Mouse (Mus musculus) CH12.LX (cell line): Measurements from ENCODE around the gene Olfr618. TPM values are rescaled to one million over a fixed set of nuclear protein-coding genes. Genes with fewer than 3 reads are reported as not detected.

ENCODE experiments used
- DNase-seq: peaks from one replicate; pipeline ENCODE4 v3.0.0-alpha.2; 2013; ENCODE audit errors: extremely low read depth
- H3K27ac ChIP-seq: 2 replicates; pipeline ENCODE4 v1.5.1; 2012; ENCODE audit warnings: low read depth, mild to moderate bottlenecking, control low read depth, moderate library complexity; ENCODE audit not compliant: insufficient read depth
- H3K27me3 ChIP-seq: replicated peaks from 2 replicates; pipeline ENCODE3; 2012; ENCODE audit warnings: inconsistent platforms
- H3K36me3 ChIP-seq, 2 experiments: replicated peaks in 1 of 2; 2 replicates each; pipeline versions ENCODE3 to v1.6.1; 2012; ENCODE audit warnings: inconsistent platforms in 1 of 2, low read length in 1 of 2, mild to moderate bottlenecking in 1 of 2, mixed read lengths in 1 of 2, moderate library complexity in 1 of 2; ENCODE audit not compliant: control insufficient read depth in 1 of 2, insufficient read depth in 1 of 2
- H3K4me1 ChIP-seq, 2 experiments: 2 replicates each; pipeline ENCODE4 v1.6.1; 2012; ENCODE audit warnings: inconsistent platforms in 1 of 2, moderate library complexity in 1 of 2; ENCODE audit not compliant: insufficient read depth in 2 of 2, control insufficient read depth in 1 of 2
- H3K4me2 ChIP-seq: 2 replicates; pipeline ENCODE4 v1.6.1; 2012; ENCODE audit warnings: low read depth, mild to moderate bottlenecking, control low read depth; ENCODE audit not compliant: poor library complexity, insufficient read depth, severe bottlenecking
- H3K4me3 ChIP-seq, 3 experiments: fragments of 150-350 bp in 1 of 3; sonication (generic) in 1 of 3; replicated peaks in 1 of 3; 2 replicates each; pipeline versions ENCODE3 to v1.5.1; 2011 to 2012; ENCODE audit warnings: low read depth in 2 of 3, low read length in 2 of 3, mild to moderate bottlenecking in 2 of 3, moderate library complexity in 2 of 3, control low read depth in 1 of 3, improper control_type of control experiment in 1 of 3, inconsistent platforms in 1 of 3, mixed read lengths in 1 of 3; ENCODE audit not compliant: poor library complexity in 1 of 3
- H3K79me2 ChIP-seq: replicated peaks from 2 replicates; pipeline ENCODE4 v1.6.1; 2012; ENCODE audit warnings: mild to moderate bottlenecking, moderate library complexity; ENCODE audit not compliant: control insufficient read depth, poor library complexity, insufficient read depth, severe bottlenecking; ENCODE audit errors: extremely low read depth
- H3K9ac ChIP-seq: 2 replicates; pipeline ENCODE4 v1.6.1; 2012; ENCODE audit warnings: low read depth, mild to moderate bottlenecking, control low read depth, moderate library complexity; ENCODE audit not compliant: insufficient read depth
- H3K9me3 ChIP-seq: replicated peaks from 2 replicates; pipeline ENCODE3; 2012; ENCODE audit warnings: low read length, inconsistent platforms, mixed read lengths
- BHLHE40 ChIP-seq: IDR thresholded peaks from 2 replicates; pipeline ENCODE4 v1.6.1; 2011; ENCODE audit warnings: mild to moderate bottlenecking, low read depth, low read length, improper control_type of control experiment
- CHD2 ChIP-seq: IDR thresholded peaks from 2 replicates; pipeline ENCODE4 v1.6.1; 2011; ENCODE audit warnings: low read length, improper control_type of control experiment
- CTCF ChIP-seq, 2 experiments: IDR thresholded peaks in 1 of 2; conservative IDR thresholded peaks in 1 of 2; 2 replicates each; pipeline ENCODE4 v1.5.1; 2011 to 2012; ENCODE audit warnings: low read depth in 2 of 2, low read length in 2 of 2, improper control_type of control experiment in 1 of 2, inconsistent platforms in 1 of 2, mild to moderate bottlenecking in 1 of 2, moderate library complexity in 1 of 2
- ELF1 ChIP-seq: IDR thresholded peaks from 2 replicates; pipeline ENCODE4 v1.6.1; 2014; ENCODE audit warnings: low read depth, mild to moderate bottlenecking, inconsistent platforms, low read length, improper control_type of control experiment
- ETS1 ChIP-seq: conservative IDR thresholded peaks from 2 replicates; pipeline ENCODE4 v1.6.1; 2012; ENCODE audit warnings: low read depth, mild to moderate bottlenecking, inconsistent platforms, low read length, improper control_type of control experiment, moderate library complexity
- GABPA ChIP-seq: IDR thresholded peaks from 2 replicates; pipeline ENCODE4 v1.6.1; 2012; ENCODE audit warnings: low read depth, low read length, improper control_type of control experiment, inconsistent platforms; ENCODE audit not compliant: insufficient replicate concordance
- HCFC1 ChIP-seq: IDR thresholded peaks from 2 replicates; pipeline ENCODE4 v1.6.1; 2012; ENCODE audit warnings: low read depth, mild to moderate bottlenecking, inconsistent platforms, low read length, improper control_type of control experiment
- JUN ChIP-seq: IDR thresholded peaks from 2 replicates; pipeline ENCODE4 v1.6.1; 2011; ENCODE audit warnings: low read depth, mild to moderate bottlenecking, low read length, improper control_type of control experiment, moderate library complexity; ENCODE audit not compliant: insufficient read depth
- JUND ChIP-seq: conservative IDR thresholded peaks from 2 replicates; pipeline ENCODE4 v1.6.1; 2011; ENCODE audit warnings: low read depth, low read length, improper control_type of control experiment
- KAT2A ChIP-seq: IDR thresholded peaks from 2 replicates; pipeline ENCODE4 v1.6.1; 2012; ENCODE audit warnings: low read length, improper control_type of control experiment, inconsistent platforms; ENCODE audit not compliant: insufficient replicate concordance
- MAFK ChIP-seq: IDR thresholded peaks from 2 replicates; pipeline ENCODE4 v1.6.1; 2011; ENCODE audit warnings: low read length, improper control_type of control experiment; ENCODE audit not compliant: insufficient replicate concordance
- MAX ChIP-seq: IDR thresholded peaks from 2 replicates; pipeline ENCODE4 v1.6.1; 2011; ENCODE audit warnings: low read length, improper control_type of control experiment
- MEF2A ChIP-seq: IDR thresholded peaks from 2 replicates; pipeline ENCODE4 v1.6.1; 2014; ENCODE audit warnings: low read depth, mild to moderate bottlenecking, inconsistent platforms, low read length, improper control_type of control experiment, borderline replicate concordance
- MYC ChIP-seq: IDR thresholded peaks from 2 replicates; pipeline ENCODE4 v1.6.1; 2011; ENCODE audit warnings: low read depth, mild to moderate bottlenecking, improper control_type of control experiment, low read length
- NELFE ChIP-seq: IDR thresholded peaks from 2 replicates; pipeline ENCODE4 v1.6.1; 2011; ENCODE audit warnings: low read depth, low read length, improper control_type of control experiment
- NRF1 ChIP-seq: IDR thresholded peaks from 2 replicates; pipeline ENCODE4 v1.6.1; 2014; ENCODE audit warnings: low read depth, mild to moderate bottlenecking, inconsistent platforms, low read length, improper control_type of control experiment, moderate library complexity
- POLR2A ChIP-seq: IDR thresholded peaks from 2 replicates; pipeline ENCODE4 v1.6.1; 2011; ENCODE audit warnings: low read depth, mild to moderate bottlenecking, improper control_type of control experiment, low read length
- POLR2AphosphoS2 ChIP-seq: IDR thresholded peaks from 2 replicates; pipeline ENCODE4 v1.6.1; 2011; ENCODE audit warnings: low read depth, low read length, improper control_type of control experiment
- RAD21 ChIP-seq: IDR thresholded peaks from 2 replicates; pipeline ENCODE4 v1.6.1; 2011; ENCODE audit warnings: low read depth, mild to moderate bottlenecking, low read length, improper control_type of control experiment, moderate library complexity
- SIN3A ChIP-seq: IDR thresholded peaks from 2 replicates; pipeline ENCODE4 v1.6.1; 2012; ENCODE audit warnings: low read length, improper control_type of control experiment, inconsistent platforms
- SMC3 ChIP-seq: IDR thresholded peaks from 2 replicates; pipeline ENCODE4 v1.6.1; 2011; ENCODE audit warnings: low read depth, low read length, improper control_type of control experiment
- TCF12 ChIP-seq: IDR thresholded peaks from 2 replicates; pipeline ENCODE4 v1.6.1; 2014; ENCODE audit warnings: low read depth, mild to moderate bottlenecking, inconsistent platforms, low read length, improper control_type of control experiment
- USF2 ChIP-seq: conservative IDR thresholded peaks from 2 replicates; pipeline ENCODE4 v1.6.1; 2011; ENCODE audit warnings: low read depth, low read length, improper control_type of control experiment
- ZC3H11A ChIP-seq: IDR thresholded peaks from 2 replicates; pipeline ENCODE4 v1.6.1; 2012; ENCODE audit warnings: low read depth, mild to moderate bottlenecking, inconsistent platforms, low read length, improper control_type of control experiment
- ZKSCAN1 ChIP-seq: IDR thresholded peaks from 2 replicates; pipeline ENCODE4 v1.6.1; 2012; ENCODE audit warnings: low read depth, inconsistent platforms, low read length, improper control_type of control experiment, borderline replicate concordance
- ZNF384 ChIP-seq: IDR thresholded peaks from 2 replicates; pipeline ENCODE4 v1.6.1; 2012; ENCODE audit warnings: low read depth, low read length, improper control_type of control experiment, inconsistent platforms
- dilution Hi-C: fragments of 300-500 bp; cut with MboI; formaldehyde crosslinking; loops from 2 replicates; pipeline ENCODE4 v1.14.3; 2020; ENCODE audit warnings: low sequenced_read_pairs; ENCODE audit not compliant: extremely low pct_unique_long_range_greater_than_20kb, extremely low pct_ligation_motif_present
- in situ Hi-C: fragments of 300-500 bp; cut with MboI; formaldehyde crosslinking; loops from 3 replicates; pipeline ENCODE4 v1.14.3; 2019; ENCODE audit warnings: low sequenced_read_pairs, low pct_ligation_motif_present, low pct_unique_long_range_greater_than_20kb, mixed read lengths
- polyA plus RNA-seq: library from polyadenylated mRNA; unstranded; fragments of >175 nt; gene quantifications from 2 replicates; pipeline ENCODE4 v1.2.1, GENCODE M21; 2012; ENCODE audit warnings: low read depth; ENCODE audit not compliant: insufficient read length
- total RNA-seq, 2 experiments: library from RNA; depleted of rRNA; stranded (reverse); fragments of 300-350 nt in 1 of 2; fragments of >200 nt in 1 of 2; gene quantifications; 2 replicates each; pipeline ENCODE4 v1.2.3; 2012 to 2014

Gene Olfr618
- total and polyA plus RNA-seq, 3 experiments: not detected

- in situ Hi-C loops (no loop called here), dilution Hi-C loops (no loop called here)
- Histone ChIP-seq H3K4me1 (no peaks in the 10 kb centered on the region), H3K36me3 (no peaks in the 10 kb centered on the region), H3K27me3 (no peaks in the 10 kb centered on the region), H3K79me2 (no peaks in the 10 kb centered on the region), H3K9ac (no peak within 1 kb of the TSS), H3K27ac (no peak within 1 kb of the TSS), H3K9me3 (no peaks in the 10 kb centered on the region), H3K4me3 (no peak within 1 kb of the TSS), H3K4me2 (no peak within 1 kb of the TSS)
- no peak for DNase-seq
- TF ChIP-seq HCFC1 (no peak), TCF12 (no peak), SMC3 (no peak), CTCF (conservative IDR thresholded peaks at IDR 0.05 in 1 of 2, IDR thresholded peaks at IDR 0.05 in 1 of 2; ENCODE audit: low read depth in 2 of 2, low read length in 2 of 2) (no peak), POLR2AphosphoS2 (no peak), JUN (no peak), ETS1 (no peak), GABPA (no peak), MYC (no peak), POLR2A (no peak), MAX (no peak), NRF1 (no peak), ELF1 (no peak), NELFE (no peak), RAD21 (no peak), ZC3H11A (no peak), MEF2A (no peak), USF2 (no peak), ZKSCAN1 (no peak), KAT2A (no peak)
Observed at GRCm38 (mm10) chr7:103600275-103600674, 10.4 kb downstream of the Olfr618 start, which contains the start of gene Olfr619. TSS of gene Olfr619 (plus strand) at chr7:103600575.

- Histone ChIP-seq H3K4me1 (no peaks in the 10 kb centered on the region), H3K9ac (no peak overlapping the region)
- TF ChIP-seq SIN3A (no peak), ZNF384 (no peak), MAX (no peak), GABPA (no peak), BHLHE40 (no peak), JUND (no peak), SMC3 (no peak), MAFK (no peak), ZKSCAN1 (no peak), MEF2A (no peak), ELF1 (no peak), MYC (no peak), CHD2 (no peak), NELFE (no peak), KAT2A (no peak)
- TF ChIP-seq, all 38 proteins: peak for 0
- H3K4me3 ChIP-seq: no peak overlapping the region
- H3K9me3 ChIP-seq: no peaks in the 10 kb centered on the region
- no peak overlapping the region for H3K4me2 ChIP-seq
- H3K27me3 ChIP-seq: no peaks in the 10 kb centered on the region
- in situ Hi-C loops (no loop called here), dilution Hi-C loops (no loop called here)
- H3K79me2 ChIP-seq: no peaks in the 10 kb centered on the region
- H3K27ac ChIP-seq: no peak overlapping the region
- DNase-seq: no peak
- no peaks in the 10 kb centered on the region for H3K36me3 ChIP-seq
Observed at GRCm38 (mm10) chr7:103607425-103607824, 17.5 kb downstream of the Olfr618 start.
